28 mouse cellular contexts compared by ENCODE assay signal in genomic region chr5:113579128-113579527, GRCm38 (mm10).
A peak's percentile ranks its signal among the peaks of the same experiment; 100 is the strongest.
DNase-seq lines count a peak whose midpoint lies in the region; ATAC-seq lines count a peak whose summit lies in the region.
"Had no signal": no experiment of that assay in that cellular context is flagged by ENCODE, and none has a peak within 500 bp of the region (broad histone marks: within the 10 kb centered on the region; RNA-seq: fewer than 3 reads in every experiment).

No protein-coding gene starts in this region.

- intact Hi-C loops in heart, postnatal 25 days (cut with DNase I) = no loop called here

- H3K9me3 ChIP-seq in forebrain, embryonic 12.5 days = no peaks in the 10 kb centered on the region
- no peaks in the 10 kb centered on the region for H3K9me3 ChIP-seq in forebrain, embryonic 14.5 days (replicated peaks; ENCODE audit: control insufficient read depth, low read length)
- H3K9me3 ChIP-seq in hindbrain, embryonic 14.5 days (ENCODE audit: control insufficient read depth, low read length) = no peaks in the 10 kb centered on the region
- H3K9me3 ChIP-seq in hindbrain, embryonic 16.5 days (ENCODE audit: control insufficient read depth, low read length) = no peaks in the 10 kb centered on the region
- no peaks in the 10 kb centered on the region for H3K9me3 ChIP-seq in midbrain, embryonic 14.5 days (ENCODE audit: control insufficient read depth, low read length)
- no peaks in the 10 kb centered on the region for H3K9me3 ChIP-seq in midbrain, embryonic 10.5 days (replicated peaks)
- H3K9me3 ChIP-seq in limb, embryonic 10.5 days (replicated peaks) = no peaks in the 10 kb centered on the region
- H3K9me3 ChIP-seq: embryonic facial prominence, embryonic 13.5 days; heart, embryonic 13.5 days; liver, embryonic 12.5 days; midbrain, embryonic 12.5 days had no signal

- peaks cover 22% of the 10 kb centered on the region for H3K4me1 ChIP-seq in forebrain, embryonic 12.5 days
- peaks cover 7% of the 10 kb centered on the region for H3K4me1 ChIP-seq in forebrain, embryonic 14.5 days (ENCODE audit: control insufficient read depth, insufficient read depth, low read length)
- peaks cover 31% of the 10 kb centered on the region for H3K4me1 ChIP-seq in hindbrain, embryonic 14.5 days (replicated peaks; ENCODE audit: control insufficient read depth, insufficient read depth, low read length)
- peaks cover 2% of the 10 kb centered on the region for H3K4me1 ChIP-seq in hindbrain, embryonic 16.5 days (ENCODE audit: control insufficient read depth, insufficient read depth, low read depth, low read length)
- H3K4me1 ChIP-seq in midbrain, embryonic 14.5 days (ENCODE audit: control insufficient read depth, insufficient read depth, low read length) = peaks cover 7% of the 10 kb centered on the region; the same call in 1 of the 2 replicates
- H3K4me1 ChIP-seq in midbrain, embryonic 10.5 days = 0 out of 2 replicates have a peak, but pooled peaks cover 12% of the 10 kb centered on the region
- peaks cover 53% of the 10 kb centered on the region for H3K4me1 ChIP-seq in limb, embryonic 10.5 days
- H3K4me1 ChIP-seq: heart, embryonic 13.5 days had no signal

- H3K9ac ChIP-seq in forebrain, embryonic 12.5 days = no peak overlapping the region
- H3K9ac ChIP-seq in forebrain, embryonic 14.5 days (ENCODE audit: low read length) = no peak overlapping the region
- H3K9ac ChIP-seq in hindbrain, embryonic 14.5 days = no peak overlapping the region
- H3K9ac ChIP-seq in hindbrain, embryonic 16.5 days (ENCODE audit: low read depth, low read length) = no peak overlapping the region
- no peak overlapping the region for H3K9ac ChIP-seq in midbrain, embryonic 14.5 days (replicated peaks; ENCODE audit: low read length)
- H3K9ac ChIP-seq: embryonic facial prominence, embryonic 13.5 days; heart, embryonic 13.5 days; liver, embryonic 12.5 days; liver, postnatal 0 days; midbrain, embryonic 12.5 days had no signal

- no peak for DNase-seq in forebrain, embryonic 14.5 days (ENCODE audit: low spot score)
- DNase-seq in hindbrain, embryonic 14.5 days (ENCODE audit: low spot score) = no peak
- no peak for DNase-seq in midbrain, embryonic 14.5 days
- no peak for DNase-seq in midbrain, embryonic 10.5 days (ENCODE audit: low spot score)
- no peak for DNase-seq in limb, embryonic 10.5 days (ENCODE audit: low spot score)
- DNase-seq in heart, postnatal 25 days (ENCODE audit: low spot score) = no peak
- DNase-seq: adrenal gland, postnatal 10 days; cerebellum, adult 11 months; cerebellum, adult 9-11 months; gastrocnemius, postnatal 10 days; heart, postnatal 14 days; kidney, adult 9 months; kidney, postnatal 10 days; liver, postnatal 0 days; lung, postnatal 36 days; right cerebral cortex, postnatal 4 days; thymus, adult 2 months; thymus, postnatal 36 days had no signal

- no peak for ATAC-seq in forebrain, embryonic 12.5 days (ENCODE audit: low FRiP score)
- ATAC-seq in forebrain, embryonic 14.5 days = no peak
- ATAC-seq in hindbrain, embryonic 14.5 days (ENCODE audit: low FRiP score) = no peak
- no peak for ATAC-seq in hindbrain, embryonic 16.5 days
- no peak for ATAC-seq in midbrain, embryonic 14.5 days (ENCODE audit: low FRiP score, low TSS enrichment)
- ATAC-seq: forebrain, embryonic 16.5 days; intestine, embryonic 16.5 days; liver, embryonic 12.5 days; liver, postnatal 0 days had no signal

- H3K4me3 ChIP-seq in forebrain, embryonic 12.5 days (replicated peaks) = no peak overlapping the region
- no peak overlapping the region for H3K4me3 ChIP-seq in forebrain, embryonic 14.5 days (ENCODE audit: low read depth, low read length)
- H3K4me3 ChIP-seq in hindbrain, embryonic 14.5 days (replicated peaks; ENCODE audit: low read length) = no peak overlapping the region
- H3K4me3 ChIP-seq in hindbrain, embryonic 16.5 days (ENCODE audit: low read length) = no peak overlapping the region
- H3K4me3 ChIP-seq in midbrain, embryonic 14.5 days (replicated peaks; ENCODE audit: low read depth, low read length) = no peak overlapping the region
- H3K4me3 ChIP-seq in midbrain, embryonic 10.5 days = no peak overlapping the region
- no peak overlapping the region for H3K4me3 ChIP-seq in limb, embryonic 10.5 days
- H3K4me3 ChIP-seq: embryonic facial prominence, embryonic 13.5 days; heart, embryonic 13.5 days; liver, embryonic 12.5 days; midbrain, embryonic 12.5 days had no signal

- H3K27ac ChIP-seq in forebrain, embryonic 12.5 days = peak overlapping the region; percentile 42; the same call in 1 of the 2 replicates
- H3K27ac ChIP-seq in forebrain, embryonic 14.5 days (ENCODE audit: low read depth, low read length) = no peak overlapping the region
- peak overlapping the region; percentile 49 for H3K27ac ChIP-seq in hindbrain, embryonic 14.5 days
- H3K27ac ChIP-seq in hindbrain, embryonic 16.5 days (ENCODE audit: low read depth, low read length) = no peak overlapping the region
- 0 out of 2 replicates have a peak overlapping the region, but pooled peaks have one; percentile 37 for H3K27ac ChIP-seq in midbrain, embryonic 14.5 days (replicated peaks; ENCODE audit: low read depth, low read length)
- H3K27ac ChIP-seq in midbrain, embryonic 10.5 days (replicated peaks) = no peak overlapping the region
- H3K27ac ChIP-seq in limb, embryonic 10.5 days = 0 out of 2 replicates have a peak overlapping the region, but pooled peaks have one; percentile 15
- H3K27ac ChIP-seq: embryonic facial prominence, embryonic 13.5 days; heart, embryonic 13.5 days; liver, embryonic 12.5 days; midbrain, embryonic 12.5 days; stomach, postnatal 0 days had no signal

- H3K4me2 ChIP-seq in forebrain, embryonic 12.5 days = no peak overlapping the region
- H3K4me2 ChIP-seq in forebrain, embryonic 14.5 days (ENCODE audit: low read length) = no peak overlapping the region
- no peak overlapping the region for H3K4me2 ChIP-seq in hindbrain, embryonic 14.5 days (replicated peaks)
- no peak overlapping the region for H3K4me2 ChIP-seq in hindbrain, embryonic 16.5 days (ENCODE audit: low read length)
- H3K4me2 ChIP-seq in midbrain, embryonic 14.5 days (ENCODE audit: low read length) = no peak overlapping the region
- H3K4me2 ChIP-seq: embryonic facial prominence, embryonic 13.5 days; heart, embryonic 13.5 days; liver, embryonic 12.5 days; midbrain, embryonic 12.5 days had no signal

- H3K36me3 ChIP-seq in forebrain, embryonic 12.5 days (replicated peaks) = no peaks in the 10 kb centered on the region
- H3K36me3 ChIP-seq in forebrain, embryonic 14.5 days (ENCODE audit: control insufficient read depth, insufficient read depth, low read length) = no peaks in the 10 kb centered on the region
- no peaks in the 10 kb centered on the region for H3K36me3 ChIP-seq in hindbrain, embryonic 14.5 days (replicated peaks; ENCODE audit: control insufficient read depth, insufficient read depth)
- no peaks in the 10 kb centered on the region for H3K36me3 ChIP-seq in hindbrain, embryonic 16.5 days (ENCODE audit: control insufficient read depth, insufficient read depth, low read length)
- H3K36me3 ChIP-seq in midbrain, embryonic 14.5 days (ENCODE audit: control insufficient read depth, insufficient read depth, low read length) = no peaks in the 10 kb centered on the region
- H3K36me3 ChIP-seq in midbrain, embryonic 10.5 days = 0 out of 2 replicates have a peak, but pooled peaks cover 3% of the 10 kb centered on the region
- H3K36me3 ChIP-seq in limb, embryonic 10.5 days = no peaks in the 10 kb centered on the region
- H3K36me3 ChIP-seq: G1E; heart, embryonic 13.5 days; liver, embryonic 12.5 days; midbrain, embryonic 12.5 days had no signal

- no peaks in the 10 kb centered on the region for H3K27me3 ChIP-seq in forebrain, embryonic 12.5 days
- no peaks in the 10 kb centered on the region for H3K27me3 ChIP-seq in forebrain, embryonic 14.5 days (replicated peaks; ENCODE audit: control insufficient read depth, insufficient read depth, low read length)
- H3K27me3 ChIP-seq in hindbrain, embryonic 14.5 days (ENCODE audit: control insufficient read depth, insufficient read depth, low read length) = no peaks in the 10 kb centered on the region
- H3K27me3 ChIP-seq in hindbrain, embryonic 16.5 days (replicated peaks; ENCODE audit: control insufficient read depth, insufficient read depth, low read length) = no peaks in the 10 kb centered on the region
- H3K27me3 ChIP-seq in midbrain, embryonic 14.5 days (ENCODE audit: control insufficient read depth, insufficient read depth, low read length) = no peaks in the 10 kb centered on the region
- no peaks in the 10 kb centered on the region for H3K27me3 ChIP-seq in midbrain, embryonic 10.5 days (ENCODE audit: low read depth, poor library complexity, severe bottlenecking)
- H3K27me3 ChIP-seq in limb, embryonic 10.5 days (ENCODE audit: low read depth, poor library complexity, severe bottlenecking) = no peaks in the 10 kb centered on the region
- H3K27me3 ChIP-seq: embryonic facial prominence, embryonic 13.5 days; heart, embryonic 13.5 days; midbrain, embryonic 12.5 days had no signal

- 74% methylated on average over 4 of the region's 4 CpGs for WGBS in forebrain, embryonic 12.5 days
- 77% methylated on average over 4 of the region's 4 CpGs for WGBS in forebrain, embryonic 14.5 days
- 79% methylated on average over 4 of the region's 4 CpGs for WGBS in hindbrain, embryonic 14.5 days
- WGBS in hindbrain, embryonic 16.5 days = 65% methylated on average over 4 of the region's 4 CpGs
- WGBS in midbrain, embryonic 14.5 days = 85% methylated on average over 4 of the region's 4 CpGs
- WGBS in midbrain, embryonic 10.5 days = 85% methylated on average over 4 of the region's 4 CpGs
- WGBS in limb, embryonic 10.5 days = 84% methylated on average over 4 of the region's 4 CpGs

Comparison
In these comparisons a context has a peak if more than half of its experiments do, and no peak if none do; other contexts are left out.
1. H3K27ac ChIP-seq: peak in forebrain, embryonic 12.5 days (single experiment), hindbrain, embryonic 14.5 days (single experiment), midbrain, embryonic 14.5 days (single experiment) and limb, embryonic 10.5 days (single experiment); none in forebrain, embryonic 14.5 days (single experiment), hindbrain, embryonic 16.5 days (single experiment) and midbrain, embryonic 10.5 days (single experiment).